Comparison of ENCODE assay signal across 8 mouse cellular contexts in genomic region chr11:118289037-118289511, GRCm38 (mm10). TPM values are rescaled to one million over a fixed set of nuclear protein-coding genes. Genes with fewer than 3 reads are reported as not detected.
A peak's percentile ranks its signal among the peaks of the same experiment; 100 is the strongest.
DNase-seq lines count a peak whose midpoint lies in the region; ATAC-seq and TF ChIP-seq lines count a peak whose summit lies in the region.

No protein-coding gene starts in this region.

- peak overlapping the region; percentile 82 for H3K27ac ChIP-seq in heart, embryonic 13.5 days (replicated peaks)
- H3K27ac ChIP-seq in embryonic facial prominence, embryonic 13.5 days, result peak overlapping the region; percentile 80; the same call in 1 of the 2 replicates
- peak overlapping the region; percentile 83 for H3K27ac ChIP-seq in intestine, postnatal 0 days (ENCODE audit: low read depth, low read length)
- peak overlapping the region; percentile 80; the same call in 1 of the 2 replicates for H3K27ac ChIP-seq in midbrain, embryonic 14.5 days (replicated peaks; ENCODE audit: low read depth, low read length)

- no peaks in the 10 kb centered on the region for H3K27me3 ChIP-seq in heart, embryonic 13.5 days (replicated peaks)
- H3K27me3 ChIP-seq in embryonic facial prominence, embryonic 13.5 days, result no peaks in the 10 kb centered on the region
- H3K27me3 ChIP-seq in intestine, postnatal 0 days (replicated peaks; ENCODE audit: control insufficient read depth, insufficient read depth, low read length), result no peaks in the 10 kb centered on the region
- H3K27me3 ChIP-seq in midbrain, embryonic 14.5 days (ENCODE audit: control insufficient read depth, insufficient read depth, low read length), result no peaks in the 10 kb centered on the region

- H3K9me3 ChIP-seq in heart, embryonic 13.5 days, result no peaks in the 10 kb centered on the region
- H3K9me3 ChIP-seq in embryonic facial prominence, embryonic 13.5 days, result no peaks in the 10 kb centered on the region
- no peaks in the 10 kb centered on the region for H3K9me3 ChIP-seq in intestine, postnatal 0 days (ENCODE audit: control insufficient read depth)
- H3K9me3 ChIP-seq in midbrain, embryonic 14.5 days (ENCODE audit: control insufficient read depth, low read length), result no peaks in the 10 kb centered on the region

- no peak for TF ChIP-seq CTCF in intestine, postnatal 0 days (IDR thresholded peaks at IDR 0.05; ENCODE audit: low read depth)

- peak overlapping the region; percentile 94 for H3K4me2 ChIP-seq in heart, embryonic 13.5 days
- peak overlapping the region; percentile 94 for H3K4me2 ChIP-seq in embryonic facial prominence, embryonic 13.5 days
- peak overlapping the region; percentile 79 for H3K4me2 ChIP-seq in intestine, postnatal 0 days (replicated peaks; ENCODE audit: low read depth)
- H3K4me2 ChIP-seq in midbrain, embryonic 14.5 days (ENCODE audit: low read length), result peak overlapping the region; percentile 83

- peak overlapping the region; percentile 94 for H3K9ac ChIP-seq in heart, embryonic 13.5 days
- peak overlapping the region; percentile 92 for H3K9ac ChIP-seq in embryonic facial prominence, embryonic 13.5 days
- H3K9ac ChIP-seq in intestine, postnatal 0 days (ENCODE audit: low read depth, low read length), result peak overlapping the region; percentile 82
- H3K9ac ChIP-seq in midbrain, embryonic 14.5 days (replicated peaks; ENCODE audit: low read length), result peak overlapping the region; percentile 86

- intact Hi-C loops in heart, postnatal 36 days (cut with DNase I), result no loop called here

- H3K4me3 ChIP-seq in heart, embryonic 13.5 days, result peak overlapping the region; percentile 91
- peak overlapping the region; percentile 95 for H3K4me3 ChIP-seq in embryonic facial prominence, embryonic 13.5 days
- peak overlapping the region; percentile 70 for H3K4me3 ChIP-seq in intestine, postnatal 0 days (ENCODE audit: low read depth, low read length)
- peak overlapping the region; percentile 92 for H3K4me3 ChIP-seq in midbrain, embryonic 14.5 days (replicated peaks; ENCODE audit: low read depth, low read length)

- no peak for ATAC-seq in heart, embryonic 13.5 days (ENCODE audit: extremely low read depth, insufficient number of reproducible peaks, low FRiP score, low TSS enrichment)
- ATAC-seq in embryonic facial prominence, embryonic 13.5 days (ENCODE audit: insufficient number of reproducible peaks, insufficient read depth, low FRiP score, low TSS enrichment, low read depth), result no peak
- ATAC-seq in intestine, postnatal 0 days, result no peak
- ATAC-seq in midbrain, embryonic 14.5 days (ENCODE audit: low FRiP score, low TSS enrichment), result no peak

- no peak for DNase-seq in heart, postnatal 36 days
- peak; percentile 77 for DNase-seq in MEL-GATA-1-ER (ENCODE audit: extremely low read depth, low read depth)
- DNase-seq in midbrain, embryonic 14.5 days, result peak; percentile 11
- no peak for DNase-seq in spleen, postnatal 4 days (ENCODE audit: low spot score in 2 of 2)
- no peak for DNase-seq in frontal cortex, postnatal 14 days (ENCODE audit: low spot score in 2 of 2)

- peaks cover 37% of the 10 kb centered on the region for H3K36me3 ChIP-seq in heart, embryonic 13.5 days
- peaks cover 36% of the 10 kb centered on the region for H3K36me3 ChIP-seq in embryonic facial prominence, embryonic 13.5 days
- H3K36me3 ChIP-seq in intestine, postnatal 0 days (ENCODE audit: control insufficient read depth, insufficient read depth), result peaks cover 21% of the 10 kb centered on the region
- peaks cover 31% of the 10 kb centered on the region for H3K36me3 ChIP-seq in midbrain, embryonic 14.5 days (ENCODE audit: control insufficient read depth, insufficient read depth, low read length)

- H3K4me1 ChIP-seq in heart, embryonic 13.5 days, result peaks cover 21% of the 10 kb centered on the region
- H3K4me1 ChIP-seq in embryonic facial prominence, embryonic 13.5 days, result peaks cover 15% of the 10 kb centered on the region
- peaks cover 6% of the 10 kb centered on the region; the same call in 1 of the 2 replicates for H3K4me1 ChIP-seq in intestine, postnatal 0 days (replicated peaks; ENCODE audit: control insufficient read depth, insufficient read depth, low read length)
- H3K4me1 ChIP-seq in midbrain, embryonic 14.5 days (ENCODE audit: control insufficient read depth, insufficient read depth, low read length), result peaks cover 9% of the 10 kb centered on the region

- WGBS in heart, embryonic 13.5 days, result 2% methylated on average over 16 of the region's 16 CpGs
- WGBS in embryonic facial prominence, embryonic 13.5 days, result under 1% methylated on average over 16 of the region's 16 CpGs
- under 1% methylated on average over 16 of the region's 16 CpGs for WGBS in intestine, postnatal 0 days
- under 1% methylated on average over 16 of the region's 16 CpGs for WGBS in midbrain, embryonic 14.5 days

RNA-seq across cellular contexts. Expression of gene Usp36, which starts 1.0 kb away (rescaled TPM):
- polyA plus RNA-seq in heart, embryonic 13.5 days (2015; fragmentation: Nextera tagmentation; extraction: Ambion mirVana), result 12.8 and 13.4 TPM in 2 replicates
- 10 to 100 TPM; 12.6 to 15.2 TPM for total RNA-seq in heart, postnatal 36 days (2021)
- 22.8 and 24.0 TPM in 2 replicates for polyA plus RNA-seq in embryonic facial prominence, embryonic 13.5 days (2015; fragmentation: Nextera tagmentation; extraction: Ambion mirVana)
- 6.0 and 6.1 TPM in 2 replicates for polyA plus RNA-seq in intestine, postnatal 0 days (2015; fragmentation: Nextera tagmentation; extraction: Ambion mirVana)
- polyA plus RNA-seq in midbrain, embryonic 14.5 days (2014; fragmentation: Nextera tagmentation; extraction: Ambion mirVana), result 11.7 and 13.4 TPM in 2 replicates

RNA-seq across cellular contexts. Expression of gene Cyth1, which starts 40.7 kb away (rescaled TPM):
- polyA plus RNA-seq in heart, embryonic 13.5 days (2015; fragmentation: Nextera tagmentation; extraction: Ambion mirVana), result 14.9 and 15.9 TPM in 2 replicates
- total RNA-seq in heart, postnatal 36 days (2021), result 10 to 100 TPM; 45.6 to 51.6 TPM
- polyA plus RNA-seq in embryonic facial prominence, embryonic 13.5 days (2015; fragmentation: Nextera tagmentation; extraction: Ambion mirVana), result 15.8 and 16.1 TPM in 2 replicates
- 9.5 and 10.9 TPM in 2 replicates for polyA plus RNA-seq in intestine, postnatal 0 days (2015; fragmentation: Nextera tagmentation; extraction: Ambion mirVana)
- 23.3 and 33.3 TPM in 2 replicates for polyA plus RNA-seq in midbrain, embryonic 14.5 days (2014; fragmentation: Nextera tagmentation; extraction: Ambion mirVana)

RNA-seq across cellular contexts. Expression of gene Cep295nl, which starts 53.2 kb away (rescaled TPM):
- polyA plus RNA-seq in heart, embryonic 13.5 days (2015; fragmentation: Nextera tagmentation; extraction: Ambion mirVana), result 0.15 and 0.27 TPM in 2 replicates
- under 1 TPM; 0.56 to 0.76 TPM for total RNA-seq in heart, postnatal 36 days (2021)
- 0.58 and 0.74 TPM in 2 replicates for polyA plus RNA-seq in embryonic facial prominence, embryonic 13.5 days (2015; fragmentation: Nextera tagmentation; extraction: Ambion mirVana)
- 0.12 TPM in 2 replicates for polyA plus RNA-seq in intestine, postnatal 0 days (2015; fragmentation: Nextera tagmentation; extraction: Ambion mirVana)
- polyA plus RNA-seq in midbrain, embryonic 14.5 days (2014; fragmentation: Nextera tagmentation; extraction: Ambion mirVana), result 0.21 and 0.22 TPM in 2 replicates

Comparison
In these comparisons a context has a peak if more than half of its experiments do, and no peak if none do; other contexts are left out.
1. DNase-seq: peak in MEL-GATA-1-ER (single experiment) and midbrain, embryonic 14.5 days (single experiment); none in heart, postnatal 36 days (0 of 2), spleen, postnatal 4 days (0 of 2) and frontal cortex, postnatal 14 days (0 of 2).
2. Peak in every context shown above with its lines, with median percentiles within 50 percentile points of each other: H3K27ac ChIP-seq, H3K4me2 ChIP-seq, H3K4me3 ChIP-seq and H3K9ac ChIP-seq.